Mouse (Mus musculus): ENCODE measurements at regions not wholly inside any gene's neighbourhood (a gene's known extent, or its start where the extent isn't known, plus 50 kb on each side); places are given as distances from the start of the nearest gene placed in this dataset.
A peak's percentile ranks its signal among the peaks of the same experiment; 100 is the strongest.
"Not testable (repeated sequence)": the region's sequence is repeated elsewhere in the genome, so short reads cannot be mapped to it uniquely, and the experiment has no call there.

DNA sequence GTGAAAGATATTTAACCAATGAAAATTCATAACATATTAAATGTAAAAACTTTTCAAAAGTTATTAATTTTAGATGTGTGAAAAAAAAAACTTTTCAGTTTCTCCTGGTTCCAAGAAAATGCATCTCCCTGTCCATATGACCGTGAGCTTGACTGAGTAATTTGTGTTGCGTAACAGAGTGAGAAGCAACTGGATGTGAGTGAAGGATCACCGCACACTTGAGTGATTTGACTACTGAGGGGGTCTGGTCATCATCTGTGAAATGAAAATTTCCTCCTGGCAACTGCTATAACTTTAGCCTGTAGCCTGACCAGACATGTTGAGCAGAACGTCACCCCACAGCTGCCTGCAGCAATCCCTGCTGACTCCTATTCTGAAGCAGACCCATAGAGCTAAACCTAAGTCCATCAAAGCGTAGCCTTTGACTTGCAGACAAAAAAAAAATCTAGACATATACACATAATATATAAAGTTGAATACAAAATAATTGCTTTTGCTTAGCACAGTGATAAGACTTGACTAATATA lies 461.2 kb downstream of the Brinp3 start:
- ATAC-seq (replicated peaks; ENCODE audit: poor library complexity, severe bottlenecking): no peak

DNA sequence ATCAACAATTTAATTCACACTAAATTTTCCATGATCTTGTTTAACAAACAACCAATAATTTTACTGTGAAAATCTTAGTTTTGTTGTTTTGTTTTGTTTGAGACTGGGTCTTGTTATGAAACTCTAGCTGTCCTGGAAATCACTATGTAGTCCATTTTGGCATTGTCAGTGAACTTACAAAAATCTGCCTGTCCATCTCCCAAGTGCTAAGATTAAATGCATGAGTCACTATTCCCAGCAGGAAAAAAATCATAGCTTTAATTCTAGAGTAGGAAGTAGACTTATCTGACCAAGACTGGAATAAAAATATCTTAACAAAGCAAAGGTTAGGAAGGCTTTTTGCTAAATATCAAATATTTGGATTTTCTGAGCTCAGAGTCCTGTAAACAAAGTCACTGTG lies 461.8 kb downstream of the Brinp3 start:
- no peak for ATAC-seq (replicated peaks; ENCODE audit: poor library complexity, severe bottlenecking)

DNA sequence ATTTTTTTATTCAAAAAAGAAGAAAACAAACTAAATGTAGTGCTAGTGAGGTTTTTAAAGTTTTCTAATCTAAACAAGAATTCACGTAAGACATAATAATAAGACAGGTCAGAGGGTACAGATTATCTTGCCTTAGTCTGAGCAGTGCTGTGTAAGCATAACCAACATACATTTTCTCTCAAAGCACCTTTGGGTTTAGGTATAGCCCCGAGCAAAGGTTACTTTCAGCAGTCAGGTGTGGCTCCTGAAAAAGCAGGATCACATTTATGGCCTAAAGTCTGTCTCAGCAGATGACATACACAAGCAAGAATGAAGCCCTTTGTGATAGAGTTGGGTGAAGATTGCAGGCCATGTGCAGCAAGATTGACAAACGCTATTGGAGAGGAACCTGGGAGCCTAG lies 465.9 kb downstream of the Brinp3 start:
- no peak for ATAC-seq (replicated peaks; ENCODE audit: poor library complexity, severe bottlenecking)

DNA sequence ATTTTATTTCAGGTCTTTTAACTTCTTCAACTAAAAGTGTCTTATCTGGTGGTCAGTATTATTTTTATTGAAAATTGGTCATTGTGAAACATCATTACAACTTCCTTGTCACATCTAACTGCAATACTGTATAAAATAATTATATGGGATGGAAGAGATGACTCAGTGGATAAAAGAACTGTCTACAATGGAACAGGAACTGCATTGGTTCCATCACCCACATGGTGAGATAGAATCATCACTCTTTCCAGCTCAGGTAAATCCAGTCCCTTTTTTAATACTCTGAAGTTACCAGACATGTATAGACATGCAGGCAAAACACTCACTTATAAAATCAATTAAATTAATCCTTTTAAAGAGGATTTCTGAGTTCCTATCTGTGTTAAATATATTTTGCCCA lies 473.0 kb downstream of the Brinp3 start:
- ATAC-seq (replicated peaks; ENCODE audit: poor library complexity, severe bottlenecking): peak; percentile 58

DNA sequence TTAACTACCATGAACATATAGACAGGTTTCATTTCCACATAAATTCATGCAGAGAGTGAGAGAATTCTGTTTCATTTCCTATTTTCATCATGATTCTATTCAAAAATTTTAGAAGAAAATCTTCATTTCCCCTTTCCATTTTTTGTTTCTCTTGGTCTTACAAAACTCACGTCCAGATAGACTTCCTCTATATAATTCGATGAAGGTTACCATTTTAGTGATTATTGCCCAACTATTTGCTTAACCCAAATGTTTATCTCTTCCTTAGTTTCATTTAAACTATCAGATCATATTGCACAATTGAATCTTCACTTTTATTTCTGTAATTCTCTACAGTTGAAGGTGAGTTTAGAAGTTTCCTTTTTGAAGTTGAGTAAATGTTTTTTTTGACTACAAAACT lies 473.4 kb downstream of the Brinp3 start:
- peak; percentile 98 for ATAC-seq (replicated peaks; ENCODE audit: poor library complexity, severe bottlenecking)

DNA sequence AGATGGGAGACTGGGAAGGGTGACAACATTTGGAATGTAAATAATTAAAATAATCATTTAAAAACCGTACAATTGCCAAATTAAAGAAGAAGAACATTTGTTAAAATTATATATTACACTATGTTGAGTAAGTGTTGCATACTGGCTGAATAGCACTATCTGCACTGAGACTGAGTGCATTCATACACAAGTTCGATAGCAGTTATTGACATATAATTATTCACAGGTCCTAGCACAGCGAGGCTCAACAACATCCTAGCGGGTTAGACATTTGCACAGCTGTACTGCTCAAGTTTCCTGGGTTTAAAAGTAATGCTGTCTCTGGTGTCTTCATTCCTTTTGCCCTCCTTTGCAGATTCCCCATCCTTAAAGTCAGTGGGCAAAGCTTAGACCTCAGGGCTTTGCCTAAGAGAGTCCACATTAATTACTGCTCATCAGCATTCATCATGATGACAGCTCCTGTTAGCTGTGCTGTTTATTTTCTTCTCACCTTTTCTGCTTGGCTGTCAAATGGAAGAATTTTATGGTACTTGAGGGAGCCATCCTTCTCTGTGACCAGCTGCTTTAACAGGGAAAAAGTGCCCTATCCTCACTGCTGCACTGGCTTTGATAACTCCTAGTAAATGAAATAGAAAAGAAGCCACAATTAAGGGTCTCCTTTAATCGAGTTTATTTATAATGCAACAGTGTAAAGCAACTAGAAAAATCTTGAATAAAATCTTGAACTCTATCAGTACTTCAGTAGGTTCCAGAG lies 489.1 kb downstream of the Brinp3 start:
- no peak for ATAC-seq (replicated peaks; ENCODE audit: poor library complexity, severe bottlenecking)

DNA sequence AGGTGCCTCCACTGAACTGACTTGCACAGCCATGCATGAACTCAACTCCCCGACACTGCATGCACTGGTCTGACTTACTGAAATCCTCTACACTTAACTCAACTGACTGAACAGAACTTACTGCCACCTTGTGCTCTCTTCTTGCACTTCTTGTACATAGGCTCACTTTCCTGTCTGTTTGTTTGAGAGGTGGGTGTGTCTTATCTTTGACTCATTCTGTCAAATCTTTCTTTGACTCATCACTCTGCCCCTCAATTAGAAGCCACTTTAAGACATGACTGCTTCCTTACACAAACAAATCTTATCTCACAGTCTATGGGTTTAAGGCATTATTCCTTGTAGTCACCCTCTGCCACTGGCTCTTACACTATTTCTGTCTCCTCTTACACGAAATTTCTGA lies 505.5 kb downstream of the Brinp3 start:
- no peak for ATAC-seq (replicated peaks; ENCODE audit: poor library complexity, severe bottlenecking)

DNA sequence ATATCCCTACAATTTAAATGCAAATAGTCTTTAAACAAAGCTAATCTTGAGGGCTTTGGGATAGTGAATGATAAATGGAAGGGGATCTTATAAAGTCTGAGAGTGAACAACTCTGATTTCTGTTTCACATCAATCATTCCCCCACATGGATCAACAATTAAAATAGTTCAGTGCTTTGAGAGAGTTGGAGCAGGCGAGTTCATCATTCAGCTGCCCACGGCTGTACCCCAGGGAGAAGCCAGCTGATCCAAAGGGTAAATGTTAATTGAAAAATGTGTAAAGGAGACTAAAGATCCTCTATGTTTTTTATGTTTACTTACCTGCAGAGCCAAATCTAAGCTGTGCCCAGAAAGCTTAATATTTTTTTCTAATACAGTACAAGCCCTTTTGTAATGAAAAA lies 553.2 kb downstream of the Brinp3 start:
- ATAC-seq (replicated peaks; ENCODE audit: poor library complexity, severe bottlenecking): no peak

DNA sequence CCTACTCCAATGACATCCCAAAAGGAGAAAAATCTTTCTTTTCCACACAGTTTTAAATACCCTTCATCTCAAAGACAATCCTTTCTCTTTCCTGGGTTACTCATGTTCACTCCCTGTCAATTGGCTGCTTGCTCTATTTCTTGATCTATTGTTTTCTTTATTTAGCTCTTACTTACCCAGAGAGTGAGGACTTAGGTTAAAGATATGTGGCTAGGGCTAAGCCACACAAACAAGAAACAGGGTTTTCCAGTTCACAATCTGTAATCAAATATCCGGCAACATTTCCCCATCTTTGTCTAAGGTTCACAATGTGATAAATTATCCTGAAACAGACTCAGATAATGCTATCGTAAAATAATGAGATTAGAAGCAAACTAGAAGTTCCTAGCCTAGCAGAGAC lies 563.9 kb downstream of the Brinp3 start:
- ATAC-seq (replicated peaks; ENCODE audit: poor library complexity, severe bottlenecking): no peak

DNA sequence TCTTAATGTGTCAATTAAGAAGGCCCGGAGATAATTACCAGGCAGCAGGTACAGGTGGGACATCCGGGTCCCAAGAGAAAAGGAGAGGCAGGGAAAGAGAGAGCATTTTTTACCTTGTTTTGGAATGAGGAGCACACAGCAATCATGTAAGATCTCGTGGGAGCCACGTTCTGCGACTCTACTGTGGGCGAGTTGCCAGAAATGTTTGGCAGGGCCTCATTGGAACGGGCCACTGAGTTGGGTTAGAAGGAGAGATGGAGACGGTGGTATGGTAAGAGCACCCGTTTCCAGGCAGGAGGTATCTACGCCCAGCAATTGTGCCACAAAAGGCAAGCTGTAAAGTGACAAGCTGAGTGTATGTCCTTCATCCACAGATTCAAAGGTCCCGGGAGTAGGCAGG lies 579.6 kb downstream of the Brinp3 start:
- ATAC-seq (replicated peaks; ENCODE audit: poor library complexity, severe bottlenecking): no peak

DNA sequence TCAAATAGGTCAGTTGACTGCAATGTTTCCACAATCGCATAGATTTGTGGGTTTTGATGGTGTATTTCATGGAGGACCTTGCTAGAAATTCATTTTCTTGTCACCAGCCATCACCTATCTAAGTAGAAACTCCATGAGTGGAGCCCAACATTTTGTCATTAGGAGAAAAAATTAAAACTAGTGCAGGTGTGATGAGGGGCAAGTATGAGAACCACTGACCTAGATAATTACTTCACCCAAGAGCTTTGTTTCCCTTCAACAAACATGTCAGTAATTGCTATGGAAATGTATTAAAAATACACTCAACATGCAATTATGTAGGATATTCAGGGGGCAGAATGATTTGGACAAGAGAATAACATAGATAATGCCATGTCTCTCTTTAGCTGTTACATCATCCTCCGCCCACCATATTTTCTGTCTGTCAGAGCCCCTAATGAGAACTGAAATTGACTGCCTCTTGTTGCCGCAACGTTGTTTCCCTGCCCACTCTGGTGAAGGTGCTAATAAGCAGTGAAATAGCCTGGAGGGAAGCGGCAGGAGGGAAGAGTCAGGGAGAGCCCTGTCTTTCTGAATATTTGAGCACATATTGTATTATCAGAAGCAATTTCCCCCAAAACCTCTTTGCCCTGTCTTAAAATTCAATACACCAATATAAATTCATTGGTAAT lies 589.7 kb downstream of the Brinp3 start:
- ATAC-seq (replicated peaks; ENCODE audit: poor library complexity, severe bottlenecking): no peak

DNA sequence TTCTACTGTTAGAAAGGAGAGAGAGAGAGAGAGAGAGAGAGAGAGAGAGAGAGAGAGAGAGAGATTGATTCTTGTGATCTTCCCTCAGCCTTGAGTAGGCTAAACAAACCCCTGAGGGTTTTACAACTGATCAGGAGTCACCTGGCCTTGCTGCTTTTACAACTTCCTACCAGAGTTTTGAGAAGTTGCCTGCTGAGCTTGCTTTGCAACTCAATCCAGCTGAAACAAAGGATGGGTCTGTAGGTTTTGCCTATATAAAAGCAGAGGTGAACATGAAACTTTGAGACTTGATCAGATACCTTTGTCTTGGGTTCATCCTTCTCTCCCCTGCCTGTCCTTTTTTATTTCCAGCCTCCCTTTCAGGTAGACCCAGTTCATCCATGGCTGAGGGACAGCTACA lies 631.0 kb downstream of the Brinp3 start:
- ATAC-seq (replicated peaks; ENCODE audit: poor library complexity, severe bottlenecking): no peak

DNA sequence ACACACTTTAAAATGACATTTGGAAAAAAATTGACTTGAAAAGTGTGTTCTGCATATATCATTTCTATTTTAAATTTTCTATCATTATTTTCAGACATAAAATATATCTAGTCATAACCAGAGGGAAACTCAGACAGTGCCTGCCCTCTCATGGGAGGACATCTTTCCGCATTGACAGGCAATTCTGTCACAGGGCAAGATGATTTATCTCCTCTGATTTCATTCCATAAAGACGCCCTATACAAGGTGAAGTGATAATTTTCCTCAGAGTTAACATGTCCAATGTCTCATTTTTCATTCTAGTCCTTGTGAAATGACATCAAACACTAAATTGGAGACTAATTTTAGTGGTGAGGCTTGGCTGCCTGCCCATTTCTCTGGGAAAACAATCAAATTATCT lies 643.6 kb downstream of the Brinp3 start:
- no peak for ATAC-seq (replicated peaks; ENCODE audit: poor library complexity, severe bottlenecking)

DNA sequence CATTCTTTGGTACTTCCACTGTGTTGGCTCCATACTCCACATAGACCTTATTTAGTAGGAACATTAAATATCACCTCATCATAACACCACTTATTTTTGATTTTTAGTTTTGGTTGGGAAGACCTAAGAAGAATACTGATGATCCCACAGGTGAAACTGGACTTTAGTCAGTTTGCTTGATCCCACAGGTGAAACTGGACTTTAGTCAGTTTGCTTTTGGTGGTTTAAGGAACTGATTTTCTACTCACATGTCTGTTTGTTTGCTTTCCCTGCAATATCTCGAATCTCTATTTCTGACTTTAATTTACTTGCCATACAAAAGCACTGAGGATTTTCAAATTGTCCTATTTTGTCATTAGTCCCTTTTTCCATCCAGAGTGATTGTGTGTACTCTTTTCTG lies 680.8 kb downstream of the Brinp3 start:
- ATAC-seq (replicated peaks; ENCODE audit: poor library complexity, severe bottlenecking): no peak

DNA sequence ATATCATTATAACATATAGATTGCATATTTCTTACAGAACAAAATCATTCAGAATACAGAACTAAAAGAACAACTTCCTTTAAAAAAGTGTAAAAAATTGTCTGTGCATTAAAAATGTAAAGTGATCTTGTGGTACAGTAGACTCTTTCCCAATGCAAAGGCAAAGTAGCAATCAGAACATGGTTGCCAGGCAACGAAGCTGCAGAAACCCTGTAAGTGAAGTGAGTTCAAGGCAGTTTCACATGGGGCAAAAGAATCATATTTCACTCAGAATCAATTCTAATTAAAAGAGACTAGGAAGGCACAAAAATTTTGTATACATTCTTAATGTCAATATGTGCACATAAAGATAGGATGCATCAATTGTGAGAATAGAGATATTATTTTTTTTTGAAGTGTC lies 692.2 kb downstream of the Brinp3 start:
- no peak for ATAC-seq (replicated peaks; ENCODE audit: poor library complexity, severe bottlenecking)

DNA sequence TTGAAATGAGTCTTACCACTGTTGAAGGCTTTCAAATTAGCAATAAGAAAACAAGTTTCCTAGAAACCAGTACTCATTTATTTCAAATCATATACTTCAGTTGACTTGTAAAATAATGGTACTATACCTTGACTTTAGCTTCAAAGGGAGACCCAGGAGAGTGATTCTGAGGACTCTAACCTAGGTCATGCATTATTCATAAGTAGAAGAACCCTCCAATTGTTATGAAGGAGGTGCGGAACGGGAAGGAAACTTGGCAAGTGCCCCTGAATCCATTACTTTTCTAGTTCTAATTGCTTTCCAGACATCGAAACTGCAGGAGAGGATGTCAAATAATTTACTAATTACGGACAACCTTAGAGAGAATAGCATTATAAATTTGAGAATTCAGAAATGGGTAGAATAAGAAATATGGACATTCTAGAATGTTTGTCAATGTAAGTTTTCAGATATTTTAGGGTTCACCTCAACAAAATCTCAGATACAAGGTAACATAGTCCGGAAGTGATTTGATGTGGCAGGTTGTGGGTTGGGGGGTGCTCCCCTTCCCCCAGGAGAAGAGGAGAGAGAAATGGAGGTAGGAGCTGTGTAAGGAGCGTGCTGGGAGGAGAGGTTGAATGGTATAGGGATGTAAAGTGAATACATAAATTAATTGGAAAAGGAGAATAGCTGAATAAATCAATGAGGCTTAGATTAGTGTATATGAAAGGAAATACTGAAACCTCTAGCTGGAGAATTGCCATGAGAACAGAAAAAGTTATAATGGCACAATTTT lies 692.9 kb downstream of the Brinp3 start:
- no peak for ATAC-seq (replicated peaks; ENCODE audit: poor library complexity, severe bottlenecking)

DNA sequence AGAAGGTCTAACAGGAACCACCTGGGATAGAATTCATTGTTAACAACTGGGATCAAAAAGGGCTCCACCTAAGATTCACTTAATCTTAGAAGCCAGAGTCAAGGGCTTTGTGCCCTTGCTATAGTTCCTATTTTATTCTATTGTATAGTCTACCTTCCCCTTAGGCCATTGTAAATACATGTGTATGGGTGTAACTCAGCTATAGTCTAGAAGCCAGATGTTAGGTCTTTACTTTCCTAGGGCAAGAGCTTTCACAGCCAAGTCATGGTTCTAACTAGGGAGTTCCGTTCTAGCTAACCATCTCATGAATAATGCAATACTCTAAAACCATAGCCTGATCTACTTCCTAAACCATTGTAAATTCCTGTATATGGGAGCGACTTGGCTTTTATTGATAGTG lies 705.4 kb downstream of the Brinp3 start:
- ATAC-seq (replicated peaks; ENCODE audit: poor library complexity, severe bottlenecking): not testable (repeated sequence)

DNA sequence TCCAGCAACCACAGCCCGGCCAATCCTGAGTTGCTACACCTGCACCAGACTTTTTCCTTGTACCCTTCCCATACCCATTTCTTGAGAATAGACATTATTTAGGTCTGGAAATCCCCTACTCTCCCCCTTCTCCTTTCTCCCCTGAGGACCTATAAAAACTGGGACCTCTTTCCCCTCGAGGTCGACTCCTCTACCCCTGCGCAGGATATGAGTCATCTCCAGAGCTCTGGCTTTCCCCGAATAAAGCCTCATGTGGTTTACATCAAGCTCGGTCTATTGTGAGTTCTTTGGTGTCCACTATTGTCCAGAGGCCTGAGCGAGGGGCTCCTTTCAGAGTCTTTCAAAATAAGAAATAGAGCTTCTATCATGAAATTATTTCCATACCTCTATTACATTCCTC lies 720.3 kb downstream of the Brinp3 start:
- not testable (repeated sequence) for ATAC-seq (replicated peaks; ENCODE audit: poor library complexity, severe bottlenecking)

DNA sequence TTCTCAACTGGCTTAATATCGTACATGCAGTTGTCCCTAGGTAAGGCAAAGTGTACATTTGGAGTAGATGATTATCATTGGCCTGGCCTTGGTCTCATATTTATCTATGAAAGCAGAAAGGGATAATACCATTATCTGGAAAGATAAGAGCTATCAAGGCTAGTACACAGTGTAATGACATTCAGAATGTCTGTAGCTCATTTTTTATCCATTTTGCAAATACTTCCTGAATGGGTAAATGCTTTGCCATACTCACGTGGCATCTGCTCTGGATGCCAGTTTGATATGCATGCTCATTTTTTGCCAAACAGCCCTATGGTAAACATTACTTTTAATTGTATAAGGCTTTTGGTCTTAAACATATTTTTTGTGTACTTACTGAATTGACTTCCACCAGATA lies 723.4 kb downstream of the Brinp3 start:
- no peak for ATAC-seq (replicated peaks; ENCODE audit: poor library complexity, severe bottlenecking)

DNA sequence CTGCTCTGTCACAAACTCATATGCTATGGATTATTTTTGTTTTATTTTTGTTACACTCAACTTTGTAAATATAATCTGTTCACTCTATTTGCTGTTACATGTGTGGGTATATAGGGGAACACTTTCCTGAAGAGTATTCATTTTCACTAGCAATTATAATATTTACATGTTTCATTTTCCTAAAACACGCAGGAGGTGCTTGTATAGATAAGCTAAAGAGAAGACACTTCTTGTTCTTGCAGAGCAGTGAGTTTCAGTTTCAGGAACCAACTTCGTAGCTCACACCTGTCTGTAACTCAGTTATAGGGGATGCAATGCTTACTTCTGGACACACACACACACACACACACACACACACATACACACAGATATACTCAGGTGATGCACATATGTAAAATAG lies 724.9 kb downstream of the Brinp3 start:
- ATAC-seq (replicated peaks; ENCODE audit: poor library complexity, severe bottlenecking): no peak

DNA sequence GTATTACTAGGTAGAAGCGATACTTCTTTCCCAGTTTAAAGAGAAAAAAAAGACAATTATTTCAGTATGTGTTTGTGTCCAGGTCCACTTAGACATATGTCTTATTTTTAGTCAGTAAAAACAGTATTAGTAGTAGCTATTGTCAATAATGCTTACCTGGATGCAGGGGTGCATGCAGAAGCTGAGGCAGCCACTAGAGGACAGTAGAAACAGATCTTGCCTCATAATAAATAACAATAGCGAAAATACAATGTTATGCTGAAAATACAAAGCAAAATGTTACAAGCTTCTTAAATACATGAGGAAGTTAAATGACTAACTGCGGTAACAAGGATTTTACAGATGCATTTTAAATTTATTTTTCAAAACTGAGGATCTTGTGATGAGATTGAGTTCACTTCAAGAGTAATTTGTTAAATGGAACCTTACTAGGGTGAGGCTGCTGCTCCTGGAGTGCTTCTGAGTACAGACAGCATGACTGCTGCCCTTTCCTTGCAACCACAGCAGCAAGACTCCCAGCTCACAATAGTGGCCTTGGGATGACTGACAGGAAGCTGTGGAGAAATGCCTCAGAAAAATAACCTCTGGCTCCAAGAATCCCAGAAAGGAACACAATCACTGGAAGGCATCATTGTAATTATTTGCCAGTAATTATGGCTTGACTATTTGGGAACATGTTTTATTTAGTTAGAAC lies 728.8 kb downstream of the Brinp3 start:
- no peak for ATAC-seq (replicated peaks; ENCODE audit: poor library complexity, severe bottlenecking)
